Mouse (Mus musculus) heart, adult 2 months (tissue): ENCODE data around the gene Ddost.

Experiments used
- CTCF ChIP-seq: fragments of 200-600 bp; IDR thresholded peaks from 2 replicates; pipeline ENCODE4 v1.8.1; 2022; ENCODE audit warnings: antibody characterized with exemption, mild to moderate bottlenecking, moderate library complexity
- EP300 ChIP-seq: fragments of 200-500 bp; IDR thresholded peaks from 2 replicates; pipeline ENCODE4 v1.6.1; 2011; ENCODE audit warnings: low read depth, low read length, control low read depth; ENCODE audit not compliant: insufficient read depth
- POLR2A ChIP-seq: fragments of 200-500 bp; IDR thresholded peaks from 2 replicates; pipeline ENCODE4 v1.6.1; 2011; ENCODE audit warnings: mild to moderate bottlenecking, low read depth, low read length, control low read depth; ENCODE audit not compliant: insufficient read depth

- TF ChIP-seq CTCF = no peak
- no peak for TF ChIP-seq EP300
- no peak for TF ChIP-seq POLR2A
Measured at GRCm38 (mm10) chr4:138337341-138337740, 32.8 kb downstream of the Ddost start.
